Mouse (Mus musculus) c-Kit-positive CD71-positive TER-119-positive erythroid progenitor cells, embryonic 14.5 days (primary cell): Measurements from ENCODE around the gene Dao.

Experiments used
- DNase-seq: peaks from one replicate; pipeline ENCODE4 v3.0.0-alpha.2; 2013; ENCODE audit warnings: low spot score

Gene Dao

DNA sequence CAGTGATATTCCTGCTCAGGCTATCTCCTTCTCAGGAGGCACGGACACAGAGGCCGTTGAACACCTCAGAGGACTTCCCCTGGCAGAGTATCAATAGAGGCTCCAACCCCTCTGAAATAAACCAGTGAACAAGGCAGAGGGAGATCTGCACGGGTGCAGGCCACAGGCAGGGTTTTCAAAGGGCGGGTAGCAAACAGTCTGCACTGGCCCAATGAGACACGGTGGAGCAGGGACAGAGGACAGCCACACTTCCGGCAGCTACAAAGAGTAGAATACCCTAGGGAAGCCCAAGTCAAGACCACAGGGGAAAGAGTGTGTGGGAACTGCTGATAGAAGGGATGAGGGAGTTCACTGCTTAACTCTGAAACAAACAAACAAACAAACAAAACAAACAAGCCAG, 20.0 kb upstream of the Dao start:
- no peak for DNase-seq

DNA sequence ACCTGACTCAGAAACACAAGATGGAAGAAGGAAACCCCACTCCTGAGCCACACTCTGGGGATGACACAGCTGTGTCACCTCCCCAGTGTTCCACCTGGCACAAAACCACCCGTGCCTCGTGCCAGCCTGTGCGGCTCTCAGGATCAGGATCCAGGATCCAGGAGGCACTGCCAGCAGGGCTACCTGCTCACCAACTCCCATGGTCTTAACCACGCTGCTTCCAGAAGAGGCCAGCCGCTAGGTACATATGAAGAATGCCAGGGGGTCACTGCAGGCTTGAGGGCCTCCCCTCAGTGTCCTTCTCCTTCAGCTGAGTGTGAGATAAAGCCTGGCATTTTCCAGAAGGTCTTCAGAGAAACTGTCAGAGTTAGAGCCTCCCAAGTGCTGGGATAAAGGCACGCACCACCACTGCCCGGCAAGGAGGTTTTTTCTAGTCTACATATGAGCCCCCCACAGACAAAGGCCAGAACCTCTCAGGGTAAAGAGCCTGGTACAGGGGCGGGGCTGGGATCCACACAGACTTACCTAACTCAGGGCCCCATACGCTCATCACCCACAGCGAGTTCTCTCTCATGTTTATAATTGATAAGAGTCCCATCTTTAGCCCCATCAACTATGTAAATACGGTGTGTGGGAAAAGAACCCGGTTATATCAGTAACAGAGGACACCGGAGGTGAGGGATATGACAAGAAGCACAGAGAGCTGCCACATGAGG, 19.3 kb upstream of the Dao start:
- DNase-seq: peak; percentile 82

GRCm38 (mm10) chr5:113985737-113986136, 17.8 kb upstream of the Dao start:
- DNase-seq: no peak

DNA sequence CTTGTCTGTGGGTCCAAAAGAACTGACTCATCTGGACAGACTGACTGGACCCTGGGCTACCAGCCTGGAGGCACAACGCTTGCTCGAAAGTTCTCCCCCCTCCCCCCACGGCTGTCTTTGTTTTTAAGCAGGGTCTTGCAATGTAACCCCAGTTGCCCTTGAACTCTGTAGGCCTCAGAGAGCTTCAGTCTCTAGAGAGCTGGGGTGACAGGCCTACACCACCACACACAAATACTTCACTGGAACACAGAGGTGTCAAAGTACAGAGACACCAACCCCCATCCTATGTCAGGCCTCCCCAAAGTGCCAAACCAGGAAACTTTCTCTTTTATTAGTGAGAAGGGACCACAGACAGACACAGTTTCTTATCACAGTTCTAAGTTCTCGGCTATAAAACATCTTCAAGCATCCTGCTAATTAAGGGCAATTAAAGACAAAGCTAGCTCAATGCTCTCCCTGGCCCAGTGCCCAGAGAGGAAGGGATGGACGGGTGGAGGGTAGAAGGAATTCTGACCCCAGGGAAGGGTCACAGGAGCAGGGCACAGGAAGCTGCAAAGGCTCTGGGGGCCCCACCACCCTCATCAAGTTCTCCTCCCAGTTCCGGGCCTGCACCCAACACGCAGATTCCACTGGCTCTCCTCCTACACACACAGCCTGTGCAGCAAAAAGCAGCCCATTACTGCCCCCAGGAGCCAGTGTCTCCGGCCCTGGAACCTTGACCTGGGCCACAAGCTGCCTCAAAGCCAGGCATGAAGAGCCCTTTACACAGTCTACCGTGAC, 17.1 kb upstream of the Dao start:
- no peak for DNase-seq

DNA sequence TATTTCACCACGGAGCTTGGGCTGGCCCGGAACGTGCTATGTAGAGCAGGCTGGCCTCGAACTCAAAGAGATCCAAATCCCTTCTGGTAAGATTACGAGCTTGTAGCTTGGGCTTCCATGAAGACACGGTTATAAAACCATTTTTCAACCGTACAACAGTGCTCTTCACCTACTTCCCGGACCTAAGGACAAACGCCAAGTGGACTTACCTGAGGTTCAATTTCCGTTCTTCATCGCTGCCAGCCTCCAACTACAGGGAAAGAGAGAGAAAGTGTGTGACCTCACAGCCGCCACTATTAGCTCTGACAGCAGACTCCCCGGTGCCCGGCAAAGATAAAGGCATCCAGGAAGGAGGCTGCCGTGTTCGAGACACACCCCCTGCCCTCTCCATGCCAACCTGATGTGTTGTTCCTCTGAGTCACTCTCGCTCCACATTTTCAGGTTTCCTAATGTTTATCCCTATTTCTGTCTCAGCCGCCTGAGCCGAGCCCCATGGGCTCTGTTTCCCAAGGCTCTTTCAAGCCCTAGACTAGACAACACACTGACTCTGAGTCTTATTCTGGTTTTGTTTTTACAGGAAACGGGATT, 14.0 kb upstream of the Dao start:
- peak; percentile 75 for DNase-seq

DNA sequence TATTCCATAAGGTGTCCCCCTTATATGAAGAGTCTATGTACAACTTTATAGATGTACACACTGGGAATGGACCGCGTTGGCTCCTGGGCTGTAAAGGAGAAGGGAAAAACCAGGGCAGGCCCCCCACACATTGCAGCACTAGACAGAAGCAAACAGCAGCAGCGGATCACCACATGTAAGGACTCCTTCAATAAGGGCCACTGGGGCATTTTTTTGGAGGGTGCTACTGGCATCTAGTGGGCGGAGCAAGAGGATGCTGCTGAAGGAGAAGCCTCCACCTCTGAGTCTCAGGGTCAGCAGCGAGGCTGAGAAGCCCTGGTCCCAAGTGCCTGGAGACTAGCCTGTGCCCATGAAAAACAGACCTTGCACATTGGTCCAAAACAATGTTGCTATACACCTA, 12.9 kb upstream of the Dao start:
- DNase-seq: no peak

DNA sequence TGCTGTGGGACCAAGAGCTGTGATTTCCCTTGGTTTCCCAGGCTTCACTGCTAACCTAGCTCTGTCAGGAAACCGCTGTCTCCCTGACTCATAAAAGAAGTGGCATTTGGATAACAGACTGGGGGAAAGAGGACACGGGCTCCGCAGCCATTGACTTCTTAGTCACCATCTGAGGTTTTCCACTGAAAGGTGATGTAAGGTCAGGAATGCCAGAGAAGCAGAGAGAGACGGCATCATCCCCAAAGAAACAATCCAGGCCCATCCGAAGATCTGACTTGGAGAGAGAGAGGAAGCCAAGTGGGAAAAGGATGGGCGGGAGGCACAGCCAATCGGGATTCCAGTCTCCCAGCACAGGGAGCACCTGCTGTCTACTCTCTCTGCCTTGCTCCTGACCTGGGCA, 12.4 kb upstream of the Dao start:
- no peak for DNase-seq

GRCm38 (mm10) chr5:113992339-113992831, 11.1 kb upstream of the Dao start:
- DNase-seq: no peak

- no peak for DNase-seq
These were observed 10.4 kb upstream of the Dao start for GRCm38 (mm10) chr5:113993031-113993486.

GRCm38 (mm10) chr5:113993487-113994465, 9.7 kb upstream of the Dao start, which contains the start of gene Ssh1:
TSS of gene Ssh1 (minus strand) at chr5:113993894.
- DNase-seq: no peak

GRCm38 (mm10) chr5:113996458-113996857, 7.0 kb upstream of the Dao start:
- no peak for DNase-seq

- DNase-seq: no peak
These were observed 4.1 kb upstream of the Dao start for GRCm38 (mm10) chr5:113999382-113999781.

DNA sequence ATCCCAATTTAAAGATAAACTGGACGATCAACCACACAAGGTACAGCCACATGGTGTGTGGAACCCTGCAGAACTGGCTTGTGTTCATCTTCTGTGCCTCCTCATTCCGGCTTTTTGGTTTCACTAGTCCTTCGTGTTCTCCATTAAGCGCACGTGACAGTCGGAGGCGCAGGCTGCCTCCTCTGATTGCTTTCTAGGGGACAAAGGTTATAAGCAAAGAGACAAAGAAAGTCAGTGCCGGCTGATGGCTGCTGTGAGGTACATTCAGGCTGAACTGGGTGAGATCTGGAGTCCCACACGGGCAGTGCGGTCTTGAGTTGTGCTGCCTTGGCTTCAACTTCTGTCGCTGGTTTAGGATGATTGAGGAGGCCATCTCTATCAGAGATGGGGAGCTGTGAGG, 1.1 kb downstream of the Dao start:
- no peak for DNase-seq

- no peak for DNase-seq
These were observed 1.6 kb downstream of the Dao start for GRCm38 (mm10) chr5:114005100-114005499.

GRCm38 (mm10) chr5:114006974-114007373, 3.5 kb downstream of the Dao start:
- DNase-seq: no peak

- DNase-seq: no peak
These were observed 4.4 kb downstream of the Dao start for GRCm38 (mm10) chr5:114007753-114008453.

DNA sequence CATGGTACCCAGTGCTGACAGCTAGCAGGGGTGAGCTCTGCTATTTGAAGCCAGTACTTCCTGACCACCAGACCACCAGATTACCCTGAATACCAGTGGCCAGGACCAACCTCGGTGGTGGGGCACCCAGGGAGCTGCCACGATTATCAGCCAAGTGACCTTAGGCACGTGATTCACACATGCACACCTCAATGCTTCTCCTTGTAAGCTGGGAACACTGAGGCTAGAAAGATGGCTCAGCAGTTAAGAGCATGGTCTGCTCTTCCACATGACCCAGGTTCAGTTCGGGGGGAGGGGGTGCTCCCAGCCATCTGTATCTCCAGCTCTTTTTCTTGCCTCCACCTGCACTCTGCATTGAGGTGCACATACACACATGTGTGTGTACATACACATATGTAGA, 5.5 kb downstream of the Dao start:
- DNase-seq: no peak

DNA sequence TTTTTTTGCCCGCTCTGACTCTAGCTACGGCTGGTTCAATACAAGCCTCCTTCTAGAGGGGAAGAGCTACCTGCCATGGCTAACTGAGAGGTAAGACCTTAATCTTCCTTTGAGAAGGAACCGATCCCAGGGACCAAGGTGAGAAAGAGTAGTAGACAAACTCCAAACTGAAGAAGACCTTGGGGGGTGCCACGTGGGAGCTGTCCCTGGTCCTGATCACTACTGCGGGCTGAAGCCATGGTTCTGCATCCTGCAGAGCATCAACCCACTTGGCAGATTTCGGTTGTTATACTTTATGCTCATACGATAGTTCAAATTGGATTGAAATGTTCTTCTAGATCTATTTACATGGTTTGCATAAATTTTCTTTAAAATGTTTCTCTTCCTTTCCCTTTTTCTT, 11.6 kb downstream of the Dao start:
- no peak for DNase-seq

GRCm38 (mm10) chr5:114024390-114024789, 20.9 kb downstream of the Dao start:
- DNase-seq: no peak

- no peak for DNase-seq
These were observed 21.4 kb downstream of the Dao start for GRCm38 (mm10) chr5:114024885-114025284.
